Mouse (Mus musculus): ENCODE data around the gene S100a5. TPM values are rescaled to one million over a fixed set of nuclear protein-coding genes. Genes with fewer than 3 reads are reported as not detected.

Gene S100a5
- polyA plus RNA-seq, 1 experiment = 0.43 TPM

DNA sequence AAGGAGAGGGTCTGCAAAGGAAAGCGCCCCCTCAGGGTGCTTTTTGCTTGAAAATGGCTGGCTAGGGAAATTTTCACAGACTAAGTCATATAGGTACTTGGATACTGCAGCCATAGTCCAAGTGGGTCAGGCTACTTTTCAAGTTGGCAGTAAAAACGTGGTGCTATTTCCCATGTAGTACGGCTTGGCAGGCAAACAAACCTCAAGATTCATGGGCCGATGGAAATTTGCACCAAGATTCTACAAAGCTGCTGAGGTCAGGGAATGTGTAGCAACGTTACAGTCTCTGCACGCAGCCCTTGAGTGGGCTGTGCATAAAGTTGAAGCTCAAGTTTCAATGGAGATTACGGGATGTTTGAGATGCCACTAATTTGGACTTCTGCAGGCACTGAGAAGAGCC lies 28.9 kb upstream of the S100a5 start:
- no peaks in the 10 kb centered on the region for H3K79me3 ChIP-seq (ENCODE audit: low read depth)
- no peaks in the 10 kb centered on the region for H3K79me2 ChIP-seq (ENCODE audit: control insufficient read depth, insufficient read depth)
- H3K27me3 ChIP-seq (ENCODE audit: control insufficient read depth, insufficient read depth, insufficient read length) = no peaks in the 10 kb centered on the region
- H3K36me3 ChIP-seq (ENCODE audit: control insufficient read depth, insufficient read depth) = no peaks in the 10 kb centered on the region
- no peak overlapping the region for H3K4me3 ChIP-seq (ENCODE audit: insufficient read depth, poor library complexity, severe bottlenecking)
- TF ChIP-seq MYOD1 (IDR thresholded peaks at IDR 0.05; ENCODE audit: control insufficient read depth, insufficient read length, low read depth) (no peak), USF1 (IDR thresholded peaks at IDR 0.05; ENCODE audit: low read depth) (no peak), MYOG (IDR thresholded peaks at IDR 0.05; ENCODE audit: control insufficient read depth, extremely low read depth, insufficient read length) (no peak), CEBPB (IDR thresholded peaks at IDR 0.05; ENCODE audit: low read depth) (no peak), CTCF (IDR thresholded peaks at IDR 0.05; ENCODE audit: control insufficient read depth, insufficient read depth, insufficient read length) (no peak), MAX (IDR thresholded peaks at IDR 0.05) (no peak), FOSL1 (IDR thresholded peaks at IDR 0.05; ENCODE audit: insufficient read depth, low read length, poor library complexity, severe bottlenecking) (no peak)
- no peak overlapping the region for H3ac ChIP-seq (ENCODE audit: control insufficient read depth, insufficient read length, low read depth)

DNA sequence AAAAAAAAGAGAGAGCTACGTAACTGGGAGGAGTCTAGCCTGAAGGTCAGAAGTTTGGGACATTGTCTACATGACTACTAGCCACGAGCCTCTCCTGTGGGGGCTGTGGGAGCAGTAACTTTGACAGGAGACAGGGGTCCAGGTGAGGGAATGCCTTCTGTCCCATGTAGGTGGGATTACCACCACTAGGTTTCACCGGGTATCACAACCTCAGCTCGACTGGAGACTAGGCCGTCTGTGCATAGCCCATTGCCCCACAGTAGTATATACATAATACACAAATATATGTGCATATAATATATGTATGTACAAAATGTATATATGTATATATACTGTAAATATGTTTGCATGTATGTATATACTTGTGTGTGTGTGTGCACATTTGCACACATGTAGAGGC lies 27.2 kb upstream of the S100a5 start:
- Histone ChIP-seq H3K36me3 (ENCODE audit: control insufficient read depth, insufficient read depth) (no peaks in the 10 kb centered on the region), H3K4me3 (ENCODE audit: insufficient read depth, poor library complexity, severe bottlenecking) (no peak overlapping the region), H3K27me3 (ENCODE audit: control insufficient read depth, insufficient read depth, insufficient read length) (no peaks in the 10 kb centered on the region), H3K79me2 (ENCODE audit: control insufficient read depth, insufficient read depth) (no peaks in the 10 kb centered on the region), H3ac (ENCODE audit: control insufficient read depth, insufficient read length, low read depth) (no peak overlapping the region), H3K79me3 (ENCODE audit: low read depth) (no peaks in the 10 kb centered on the region)
- TF ChIP-seq MYOD1 (IDR thresholded peaks at IDR 0.05; ENCODE audit: control insufficient read depth, insufficient read length, low read depth) = no peak

DNA sequence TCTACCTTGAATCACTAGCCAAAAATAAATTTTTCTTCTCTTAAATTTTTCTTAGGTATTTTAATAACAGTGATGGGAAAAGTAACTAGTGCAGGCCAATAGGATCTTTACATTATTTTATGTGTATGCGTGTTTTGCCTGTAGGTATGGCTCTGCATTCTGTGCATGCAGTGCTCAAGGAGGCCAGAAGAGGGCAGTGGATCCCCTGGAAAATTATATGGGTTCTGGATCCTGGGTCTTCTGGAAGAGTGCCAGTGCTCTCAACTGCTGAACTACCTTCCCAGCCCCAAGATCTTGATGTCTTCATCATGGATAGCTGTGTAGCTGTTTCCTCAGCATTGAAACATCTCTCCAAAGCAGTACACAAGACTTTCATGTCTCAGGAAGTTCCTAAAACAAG lies 26.2 kb upstream of the S100a5 start:
- no peak overlapping the region for H3ac ChIP-seq (ENCODE audit: control insufficient read depth, insufficient read length, low read depth)
- H3K27me3 ChIP-seq (ENCODE audit: control insufficient read depth, insufficient read depth, insufficient read length) = no peaks in the 10 kb centered on the region
- H3K4me3 ChIP-seq (ENCODE audit: insufficient read depth, poor library complexity, severe bottlenecking) = no peak overlapping the region
- TF ChIP-seq FOSL1 (IDR thresholded peaks at IDR 0.05; ENCODE audit: insufficient read depth, low read length, poor library complexity, severe bottlenecking) = no peak
- TF ChIP-seq CTCF (IDR thresholded peaks at IDR 0.05; ENCODE audit: control insufficient read depth, insufficient read depth, insufficient read length) = no peak
- TF ChIP-seq MAX (IDR thresholded peaks at IDR 0.05) = no peak
- no peak for TF ChIP-seq MYOG (IDR thresholded peaks at IDR 0.05; ENCODE audit: control insufficient read depth, extremely low read depth, insufficient read length)
- no peak for TF ChIP-seq CEBPB (IDR thresholded peaks at IDR 0.05; ENCODE audit: low read depth)
- TF ChIP-seq MYOD1 (IDR thresholded peaks at IDR 0.05; ENCODE audit: control insufficient read depth, insufficient read length, low read depth) = no peak
- no peak for TF ChIP-seq USF1 (IDR thresholded peaks at IDR 0.05; ENCODE audit: low read depth)
- no peaks in the 10 kb centered on the region for H3K79me3 ChIP-seq (ENCODE audit: low read depth)
- no peaks in the 10 kb centered on the region for H3K79me2 ChIP-seq (ENCODE audit: control insufficient read depth, insufficient read depth)
- H3K36me3 ChIP-seq (ENCODE audit: control insufficient read depth, insufficient read depth) = no peaks in the 10 kb centered on the region

DNA sequence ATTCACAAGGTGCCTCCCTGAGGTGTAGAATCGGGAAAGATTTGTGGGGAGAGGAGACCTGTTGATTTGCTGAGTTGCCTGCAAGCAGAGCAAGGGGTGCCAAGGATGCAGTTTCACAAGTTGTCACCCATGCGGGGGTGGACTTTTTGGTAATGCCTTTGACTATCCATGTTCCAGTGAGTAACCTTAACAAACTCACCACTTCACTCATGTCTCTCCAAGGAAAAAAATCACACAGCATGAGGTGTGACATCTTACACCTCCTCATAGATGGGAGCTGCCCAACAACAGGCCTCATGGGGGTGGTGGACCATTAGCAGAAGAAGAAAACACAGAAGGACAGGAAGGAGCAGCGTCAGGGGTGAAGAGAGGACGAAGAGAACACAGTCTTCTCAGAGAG lies 25.8 kb upstream of the S100a5 start:
- no peak overlapping the region for H3K4me3 ChIP-seq (ENCODE audit: insufficient read depth, poor library complexity, severe bottlenecking)
- no peak overlapping the region for H3ac ChIP-seq (ENCODE audit: control insufficient read depth, insufficient read length, low read depth)
- TF ChIP-seq MYOG (IDR thresholded peaks at IDR 0.05; ENCODE audit: control insufficient read depth, extremely low read depth, insufficient read length) (no peak), CEBPB (IDR thresholded peaks at IDR 0.05; ENCODE audit: low read depth) (no peak)
- H3K79me2 ChIP-seq (ENCODE audit: control insufficient read depth, insufficient read depth) = no peaks in the 10 kb centered on the region
- H3K27me3 ChIP-seq (ENCODE audit: control insufficient read depth, insufficient read depth, insufficient read length) = no peaks in the 10 kb centered on the region
- no peaks in the 10 kb centered on the region for H3K36me3 ChIP-seq (ENCODE audit: control insufficient read depth, insufficient read depth)
- H3K79me3 ChIP-seq (ENCODE audit: low read depth) = no peaks in the 10 kb centered on the region

DNA sequence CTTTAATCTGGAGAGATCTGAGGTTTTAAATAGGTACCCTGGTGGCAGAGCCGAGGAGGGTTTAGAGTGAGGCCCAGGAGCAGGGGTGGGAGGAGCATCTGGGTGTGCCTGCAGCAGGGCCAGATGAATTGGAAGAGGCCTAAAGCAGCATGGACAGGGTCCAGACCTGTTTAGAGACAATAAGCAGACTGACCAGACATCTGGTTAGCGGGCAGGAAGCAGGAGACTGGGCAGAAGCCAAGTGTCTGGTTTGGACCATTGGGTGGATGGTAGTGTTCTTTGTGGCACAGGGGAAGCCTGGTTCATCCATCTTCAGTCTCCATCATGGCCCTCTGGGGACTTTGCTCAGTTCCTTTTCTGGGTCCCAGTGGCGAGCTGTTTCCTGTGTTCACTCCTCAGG lies 24.4 kb upstream of the S100a5 start:
- Histone ChIP-seq H3K79me3 (ENCODE audit: low read depth) (no peaks in the 10 kb centered on the region), H3K79me2 (ENCODE audit: control insufficient read depth, insufficient read depth) (no peaks in the 10 kb centered on the region), H3K36me3 (ENCODE audit: control insufficient read depth, insufficient read depth) (no peaks in the 10 kb centered on the region), H3K4me3 (ENCODE audit: insufficient read depth, poor library complexity, severe bottlenecking) (no peak overlapping the region), H3K27me3 (ENCODE audit: control insufficient read depth, insufficient read depth, insufficient read length) (no peaks in the 10 kb centered on the region), H3ac (ENCODE audit: control insufficient read depth, insufficient read length, low read depth) (no peak overlapping the region)
- TF ChIP-seq FOSL1 (IDR thresholded peaks at IDR 0.05; ENCODE audit: insufficient read depth, low read length, poor library complexity, severe bottlenecking) = no peak
- no peak for TF ChIP-seq USF1 (IDR thresholded peaks at IDR 0.05; ENCODE audit: low read depth)

DNA sequence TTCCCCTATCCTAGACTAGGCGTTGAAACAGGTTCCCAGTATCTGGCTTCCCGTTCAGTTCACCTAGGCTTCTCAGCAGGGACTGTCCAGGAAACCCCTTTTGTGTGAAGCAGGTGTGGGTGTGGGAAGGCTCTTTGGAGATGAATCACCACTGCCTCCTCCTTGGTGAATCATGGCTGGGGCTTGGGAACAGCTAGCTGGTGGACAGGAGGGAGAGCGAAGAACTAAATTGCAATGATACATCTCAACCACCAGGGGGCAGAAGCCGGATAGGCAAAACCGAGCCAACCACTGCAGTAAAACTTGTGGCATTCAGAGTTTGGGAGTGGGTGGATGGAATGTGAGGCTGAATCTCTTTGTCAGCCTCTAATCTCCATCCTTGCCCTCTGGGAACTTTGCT lies 22.7 kb upstream of the S100a5 start:
- TF ChIP-seq CTCF (IDR thresholded peaks at IDR 0.05; ENCODE audit: control insufficient read depth, insufficient read depth, insufficient read length) (peak; percentile 65), CEBPB (IDR thresholded peaks at IDR 0.05; ENCODE audit: low read depth) (no peak), MAX (IDR thresholded peaks at IDR 0.05) (peak; percentile 71), FOSL1 (IDR thresholded peaks at IDR 0.05; ENCODE audit: insufficient read depth, low read length, poor library complexity, severe bottlenecking) (peak; percentile 67), MYOD1 (IDR thresholded peaks at IDR 0.05; ENCODE audit: control insufficient read depth, insufficient read length, low read depth) (peak; percentile 68)
- H3K4me3 ChIP-seq (ENCODE audit: insufficient read depth, poor library complexity, severe bottlenecking) = no peak overlapping the region
- no peaks in the 10 kb centered on the region for H3K79me3 ChIP-seq (ENCODE audit: low read depth)
- no peaks in the 10 kb centered on the region for H3K27me3 ChIP-seq (ENCODE audit: control insufficient read depth, insufficient read depth, insufficient read length)
- no peaks in the 10 kb centered on the region for H3K36me3 ChIP-seq (ENCODE audit: control insufficient read depth, insufficient read depth)
- no peak overlapping the region for H3ac ChIP-seq (ENCODE audit: control insufficient read depth, insufficient read length, low read depth)
- no peaks in the 10 kb centered on the region for H3K79me2 ChIP-seq (ENCODE audit: control insufficient read depth, insufficient read depth)
